Mouse (Mus musculus) olfactory bulb, adult 2 months (tissue): ENCODE results near the gene Man1c1.

Source experiments
- CTCF ChIP-seq: fragments of 200-500 bp; IDR thresholded peaks from 2 replicates; pipeline ENCODE4 v1.5.1; 2012; ENCODE audit warnings: low read depth, mild to moderate bottlenecking, low read length, moderate library complexity; ENCODE audit not compliant: insufficient read depth
- POLR2A ChIP-seq: fragments of 200-500 bp; IDR thresholded peaks from 2 replicates; pipeline ENCODE4 v1.6.1; 2012; ENCODE audit warnings: mild to moderate bottlenecking, low read depth, low read length, moderate library complexity; ENCODE audit not compliant: insufficient read depth

DNA sequence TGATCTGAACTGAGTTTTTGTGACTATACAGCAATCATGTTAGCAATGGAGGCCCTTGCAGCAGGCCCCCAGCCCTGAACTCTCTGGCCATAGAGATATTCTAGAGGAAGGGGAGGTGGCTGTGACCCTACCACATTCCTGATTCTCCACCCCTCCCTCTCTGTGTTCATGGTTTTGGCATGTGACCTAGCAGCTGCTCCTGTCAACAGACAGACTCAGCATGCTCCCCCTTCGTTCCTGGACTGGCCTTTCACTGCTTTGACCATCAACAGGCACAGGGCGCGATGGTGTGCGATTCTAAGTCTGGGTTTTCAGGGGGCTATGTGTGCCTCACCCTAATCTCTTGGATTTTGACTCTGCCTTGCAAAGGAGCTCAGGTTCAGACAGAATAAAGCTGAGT lies 86.3 kb downstream of the Man1c1 start:
- no peak for TF ChIP-seq CTCF
- TF ChIP-seq POLR2A: no peak
